Mouse (Mus musculus) heart, embryonic 15.5 days (tissue): ENCODE measurements around the gene 3110040M04Rik. TPM values are rescaled to one million over a fixed set of nuclear protein-coding genes. Genes with fewer than 3 reads are reported as not detected.
"Not testable (repeated sequence)": the region's sequence is repeated elsewhere in the genome, so short reads cannot be mapped to it uniquely, and the experiment has no call there.

ENCODE experiments used
- ATAC-seq: fragments of 200-750 bp; cut with Nextera tagmentation; replicated peaks from 2 replicates; pipeline ENCODE4 v1.8.0; 2017; ENCODE audit warnings: low read depth, moderate TSS enrichment; ENCODE audit not compliant: insufficient number of reproducible peaks, insufficient read depth, low FRiP score
- H3K27ac ChIP-seq: fragments of 300-500 bp; sonication (generic); 2 replicates; pipeline ENCODE4 v1.5.1; 2015; ENCODE audit warnings: mild to moderate bottlenecking, inconsistent platforms
- H3K27me3 ChIP-seq: fragments of 300-500 bp; sonication (generic); 2 replicates; pipeline ENCODE4 v1.6.1; 2015; ENCODE audit warnings: inconsistent platforms
- H3K36me3 ChIP-seq: fragments of 300-500 bp; sonication (generic); 2 replicates; pipeline ENCODE4 v1.6.1; 2015; ENCODE audit warnings: mild to moderate bottlenecking, inconsistent platforms
- H3K4me1 ChIP-seq: fragments of 300-500 bp; sonication (generic); replicated peaks from 2 replicates; pipeline ENCODE4 v1.6.1; 2015; ENCODE audit warnings: inconsistent platforms
- H3K4me2 ChIP-seq: fragments of 300-500 bp; sonication (generic); 2 replicates; pipeline ENCODE4 v1.6.1; 2015; ENCODE audit warnings: inconsistent platforms, mild to moderate bottlenecking, moderate library complexity
- H3K4me3 ChIP-seq: fragments of 300-500 bp; sonication (generic); 2 replicates; pipeline ENCODE4 v1.5.1; 2015; ENCODE audit warnings: mild to moderate bottlenecking, inconsistent platforms
- H3K9ac ChIP-seq: fragments of 300-500 bp; sonication (generic); 2 replicates; pipeline ENCODE4 v1.6.1; 2015; ENCODE audit warnings: mild to moderate bottlenecking, inconsistent platforms
- H3K9me3 ChIP-seq: fragments of 300-500 bp; sonication (generic); replicated peaks from 2 replicates; pipeline ENCODE4 v1.6.1; 2016; ENCODE audit warnings: inconsistent platforms
- WGBS: fragments of 180-500 bp; shearing (Covaris S2); methylation state at CpG from one replicate; pipeline ENCODE4 v1.1.7; 2015; ENCODE audit warnings: mixed read lengths; 5-methylcytosine and 5-hydroxymethylcytosine counted together
- polyA plus RNA-seq: library from polyadenylated mRNA; unstranded; fragments of >200 nt; fragmentation: Nextera tagmentation; extraction: Ambion mirVana; gene quantifications from 2 replicates; pipeline ENCODE4 v1.2.1, GENCODE M21; 2015

3110040M04Rik gene
- polyA plus RNA-seq, 1 experiment from 2014 or later: not detected

GRCm38 (mm10) chr1:151195986-151196385 is 7.9 kb upstream of the 3110040M04Rik start:
- not testable (repeated sequence) for H3K27me3 ChIP-seq, H3K9me3 ChIP-seq, ATAC-seq, H3K4me2 ChIP-seq, H3K9ac ChIP-seq, H3K4me1 ChIP-seq, H3K27ac ChIP-seq, H3K36me3 ChIP-seq, H3K4me3 ChIP-seq
- 76% methylated on average over 4 of the region's 4 CpGs for WGBS

DNA sequence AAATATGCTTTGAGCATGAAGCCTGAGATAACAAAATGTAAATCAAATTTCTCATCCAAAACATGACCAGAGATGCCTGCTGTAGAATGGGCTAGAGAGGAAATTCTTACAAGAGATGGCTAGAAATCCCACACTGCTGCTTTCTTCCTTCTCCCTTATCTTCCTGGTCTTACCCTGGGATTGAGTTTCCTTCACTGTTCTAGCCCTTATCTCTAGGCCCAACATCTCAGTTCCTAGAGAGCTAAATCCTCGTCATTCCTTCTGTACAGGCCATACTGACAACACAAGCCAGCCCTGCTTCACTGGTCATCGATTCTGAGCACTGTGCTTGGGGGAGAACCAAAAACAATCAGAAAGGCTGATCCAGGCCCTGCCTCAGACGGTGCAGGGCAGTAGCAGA is 7.2 kb upstream of the 3110040M04Rik start:
- not testable (repeated sequence) for H3K27me3 ChIP-seq, H3K4me1 ChIP-seq, H3K4me2 ChIP-seq, ATAC-seq, H3K27ac ChIP-seq, H3K9me3 ChIP-seq, H3K36me3 ChIP-seq, H3K4me3 ChIP-seq, H3K9ac ChIP-seq
- WGBS: 51% methylated on average over 3 of the region's 3 CpGs

DNA sequence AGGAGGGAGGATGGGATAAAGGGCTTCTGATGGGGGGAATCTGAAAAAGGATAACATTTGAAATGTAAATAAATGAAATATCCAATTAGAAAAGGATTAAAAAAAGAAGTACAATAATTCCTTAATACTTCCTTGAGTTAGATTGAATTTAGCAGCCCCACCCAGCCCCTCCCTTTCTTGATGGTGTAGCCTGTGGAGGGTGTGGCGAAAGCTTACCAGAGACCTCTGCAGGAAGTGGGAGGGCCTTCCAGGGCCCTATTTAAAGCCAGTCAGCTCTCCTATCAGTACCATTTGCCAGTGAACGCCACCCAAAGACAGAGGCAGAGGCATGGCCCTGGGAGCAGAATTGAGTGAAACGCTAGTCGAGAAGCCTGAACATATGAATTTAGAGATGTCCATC is 5.8 kb upstream of the 3110040M04Rik start, which contains the start of gene Gm47995:
Gene Gm47995 (plus strand): TSS at position 329 of the 400 bp plus-strand sequence.
- not testable (repeated sequence) for H3K36me3 ChIP-seq, H3K4me3 ChIP-seq, ATAC-seq, H3K4me1 ChIP-seq, H3K9me3 ChIP-seq, H3K27ac ChIP-seq, H3K9ac ChIP-seq, H3K27me3 ChIP-seq, H3K4me2 ChIP-seq
- WGBS: 73% methylated on average over 3 of the region's 4 CpGs

DNA sequence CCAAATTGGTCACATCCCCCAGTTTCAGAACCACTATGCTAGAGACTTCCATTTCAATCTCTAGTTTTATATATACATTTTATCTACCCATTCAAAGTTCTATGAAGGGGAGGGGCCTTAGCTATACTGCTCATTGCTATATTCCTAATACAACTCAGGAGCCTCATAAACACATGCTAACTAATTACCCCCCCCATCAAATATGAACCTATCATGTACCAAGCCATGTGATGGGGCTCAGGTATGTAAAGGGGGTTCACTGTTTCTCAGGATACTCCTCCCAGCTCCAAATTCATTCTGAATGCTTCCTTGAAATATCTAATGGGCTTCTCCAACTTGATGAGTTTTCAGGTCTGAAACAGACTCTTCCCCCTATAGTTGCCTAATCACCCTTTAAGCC is 3.3 kb upstream of the 3110040M04Rik start:
- not testable (repeated sequence) for H3K9me3 ChIP-seq, H3K4me1 ChIP-seq, H3K9ac ChIP-seq, H3K36me3 ChIP-seq, H3K27ac ChIP-seq, H3K4me3 ChIP-seq, ATAC-seq, H3K4me2 ChIP-seq, H3K27me3 ChIP-seq

DNA sequence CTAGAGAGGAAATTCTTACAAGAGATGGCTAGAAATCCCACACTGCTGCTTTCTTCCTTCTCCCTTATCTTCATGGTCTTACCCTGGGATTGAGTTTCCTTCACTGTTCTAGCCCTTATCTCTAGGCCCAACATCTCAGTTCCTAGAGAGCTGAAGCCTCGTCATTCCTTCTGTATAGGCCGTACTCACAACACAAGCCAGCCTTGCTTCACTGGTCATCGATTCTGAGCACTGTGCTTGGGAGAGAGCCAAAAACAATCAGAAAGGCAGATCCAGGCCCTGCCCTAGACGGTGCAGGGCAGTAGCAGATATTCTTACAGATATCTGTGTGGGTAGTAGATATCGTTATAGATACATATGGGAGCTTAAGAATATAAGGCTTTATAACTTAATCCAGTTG is 1.1 kb upstream of the 3110040M04Rik start:
- H3K27ac ChIP-seq, ATAC-seq, H3K27me3 ChIP-seq, H3K9ac ChIP-seq, H3K4me3 ChIP-seq, H3K9me3 ChIP-seq, H3K4me1 ChIP-seq, H3K4me2 ChIP-seq, H3K36me3 ChIP-seq: not testable (repeated sequence)
- WGBS: 42% methylated on average over 3 of the region's 5 CpGs

- ATAC-seq, H3K9ac ChIP-seq, H3K27me3 ChIP-seq, H3K4me1 ChIP-seq, H3K9me3 ChIP-seq, H3K36me3 ChIP-seq, H3K27ac ChIP-seq, H3K4me2 ChIP-seq, H3K4me3 ChIP-seq: not testable (repeated sequence)
- 50% methylated on average over 4 of the region's 5 CpGs for WGBS
These were observed 4.6 kb downstream of the 3110040M04Rik start for GRCm38 (mm10) chr1:151208493-151208892.

DNA sequence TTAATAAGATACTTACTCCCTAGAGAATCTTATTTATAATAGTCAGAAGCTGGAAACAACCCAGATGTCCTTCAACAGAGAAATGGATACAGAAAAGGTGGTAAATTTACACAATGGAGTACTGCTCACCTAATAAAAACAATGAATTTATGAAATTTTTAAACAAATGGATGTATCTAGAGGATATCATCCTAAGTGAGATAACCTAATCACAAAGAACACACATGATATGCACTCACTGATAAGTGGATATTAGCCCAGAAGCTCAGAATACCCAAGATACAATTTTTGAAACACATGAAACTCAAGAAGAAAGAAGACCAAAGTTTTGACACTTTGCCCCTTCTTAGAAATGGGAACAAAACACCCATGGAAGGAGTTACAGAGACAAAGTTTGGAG is 5.0 kb downstream of the 3110040M04Rik start:
- not testable (repeated sequence) for H3K27ac ChIP-seq, H3K9me3 ChIP-seq, H3K9ac ChIP-seq, ATAC-seq, H3K4me1 ChIP-seq, H3K4me3 ChIP-seq, H3K36me3 ChIP-seq, H3K4me2 ChIP-seq, H3K27me3 ChIP-seq

DNA sequence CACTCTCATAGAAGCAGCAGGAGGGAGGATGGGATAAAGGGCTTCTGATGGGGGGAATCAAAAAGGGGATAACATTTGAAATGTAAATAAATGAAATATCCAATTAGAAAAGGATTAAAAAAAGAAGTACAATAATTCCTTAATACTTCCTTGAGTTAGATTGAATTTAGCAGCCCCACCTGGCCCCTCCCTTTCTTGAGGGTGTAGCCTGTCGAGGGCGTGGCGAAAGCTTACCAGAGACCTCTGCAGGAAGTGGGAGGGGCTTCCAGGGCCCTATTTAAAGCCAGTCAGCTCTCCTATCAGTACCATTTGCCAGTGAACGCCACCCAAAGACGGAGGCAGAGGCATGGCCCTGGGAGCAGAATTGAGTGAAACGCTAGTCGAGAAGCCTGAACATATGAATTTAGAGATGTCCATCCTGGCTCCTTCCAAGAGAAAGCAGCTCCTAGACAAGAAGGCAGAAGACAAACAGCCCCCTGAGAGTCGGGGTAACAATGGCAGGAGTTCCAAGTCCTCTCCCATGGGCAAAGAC is 6.0 kb downstream of the 3110040M04Rik start, which contains the start of gene Gm47996:
Gene Gm47996 (plus strand): TSS at position 308 of the 532 bp plus-strand sequence.
- H3K4me1 ChIP-seq, H3K9ac ChIP-seq, H3K4me3 ChIP-seq, H3K36me3 ChIP-seq, H3K27ac ChIP-seq, ATAC-seq, H3K27me3 ChIP-seq, H3K4me2 ChIP-seq, H3K9me3 ChIP-seq: not testable (repeated sequence)
- WGBS: 80% methylated on average over 4 of the region's 8 CpGs

- H3K27ac ChIP-seq, H3K9me3 ChIP-seq, H3K4me1 ChIP-seq, H3K36me3 ChIP-seq, H3K9ac ChIP-seq, ATAC-seq, H3K4me3 ChIP-seq, H3K27me3 ChIP-seq, H3K4me2 ChIP-seq: not testable (repeated sequence)
- WGBS: 57% methylated on average over 5 of the region's 5 CpGs
These were observed 7.7 kb downstream of the 3110040M04Rik start for GRCm38 (mm10) chr1:151211666-151212065.

DNA sequence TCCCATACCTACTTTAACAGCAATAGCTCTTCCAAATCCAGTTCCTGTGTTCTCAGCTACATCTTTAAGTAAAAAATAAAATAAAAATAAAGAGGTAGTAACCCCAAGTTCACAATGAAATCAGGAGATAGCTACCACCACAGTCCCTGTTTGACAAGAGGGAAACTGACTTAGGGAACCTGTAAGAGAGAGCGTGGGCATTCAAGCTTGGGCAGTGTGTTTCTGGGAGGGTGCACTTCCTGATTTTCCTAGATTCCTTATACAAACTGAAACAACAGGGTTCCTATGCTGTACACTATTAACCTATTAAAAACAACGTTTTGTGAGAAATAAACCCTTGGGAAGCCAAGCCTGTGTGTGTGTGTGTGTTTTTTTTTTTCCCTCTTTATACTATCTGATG is 10.9 kb downstream of the 3110040M04Rik start:
- Histone ChIP-seq H3K4me2 (no peak overlapping the region), H3K36me3 (no peaks in the 10 kb centered on the region), H3K4me1 (no peaks in the 10 kb centered on the region; the same call in 1 of the 2 replicates), H3K9ac (no peak overlapping the region), H3K9me3 (no peaks in the 10 kb centered on the region), H3K4me3 (no peak overlapping the region), H3K27me3 (no peaks in the 10 kb centered on the region), H3K27ac (no peak overlapping the region)
- 81% methylated on average over 2 of the region's 2 CpGs for WGBS
- ATAC-seq: no peak

GRCm38 (mm10) chr1:151215985-151216384 is 12.1 kb downstream of the 3110040M04Rik start:
- no peaks in the 10 kb centered on the region for H3K9me3 ChIP-seq
- no peaks in the 10 kb centered on the region; the same call in 1 of the 2 replicates for H3K4me1 ChIP-seq
- no peaks in the 10 kb centered on the region for H3K27me3 ChIP-seq
- no peak overlapping the region for H3K9ac ChIP-seq
- no peak overlapping the region for H3K4me3 ChIP-seq
- ATAC-seq: no peak
- no peak overlapping the region for H3K27ac ChIP-seq
- 58% methylated on average over 1 of the region's 1 CpGs for WGBS
- no peaks in the 10 kb centered on the region for H3K36me3 ChIP-seq
- no peak overlapping the region for H3K4me2 ChIP-seq

DNA sequence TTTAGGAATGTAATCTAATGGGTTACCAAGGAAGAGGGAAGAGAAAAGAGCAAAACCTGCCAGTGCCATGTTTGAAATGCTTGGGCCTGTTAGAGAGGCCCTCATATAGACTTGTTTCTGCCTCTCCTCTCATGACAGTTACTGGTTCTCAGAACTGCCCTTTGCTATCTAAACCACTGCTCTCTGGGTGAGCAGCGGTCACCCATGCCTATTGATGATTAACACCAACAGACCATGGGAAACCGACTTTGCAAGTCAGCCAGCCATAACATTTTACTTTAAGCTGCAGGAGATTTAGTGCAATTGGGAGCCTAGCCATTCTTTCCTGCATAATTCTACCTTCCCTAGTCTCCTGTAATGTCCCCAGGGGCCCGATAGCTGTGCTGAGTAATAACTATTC is 12.5 kb downstream of the 3110040M04Rik start:
- H3K27ac ChIP-seq: no peak overlapping the region

More for the DNA sequence above, 12.5 kb downstream of the 3110040M04Rik start:
- no peak overlapping the region for H3K4me2 ChIP-seq
- no peaks in the 10 kb centered on the region; the same call in 1 of the 2 replicates for H3K4me1 ChIP-seq
- H3K9ac ChIP-seq: no peak overlapping the region
- H3K9me3 ChIP-seq: no peaks in the 10 kb centered on the region
- no peaks in the 10 kb centered on the region for H3K27me3 ChIP-seq
- no peak overlapping the region for H3K4me3 ChIP-seq
- no peak for ATAC-seq
- 76% methylated on average over 3 of the region's 3 CpGs for WGBS
- no peaks in the 10 kb centered on the region for H3K36me3 ChIP-seq
